Mouse (Mus musculus) layer of hippocampus, adult 18-20 months (tissue): ENCODE data around the gene Tcte2. TPM values are rescaled to one million over a fixed set of nuclear protein-coding genes. Genes with fewer than 3 reads are reported as not detected.

Experiments used
- total RNA-seq, 2 experiments: library from RNA; stranded (reverse); gene quantifications; 2 replicates each; pipeline ENCODE4 v1.2.3; 2021

Tcte2 gene
- total RNA-seq, 2 experiments from 2014 or later, result 18.5 to 21.0 TPM

Other genes with a start within 250 kb of the Tcte2 start
- 100 to 1,000 TPM; 101 to 105 TPM for gene Afdn, start 1.3 kb downstream of the Tcte2 start, total RNA-seq
- gene Gm7168, start 186.5 kb upstream of the Tcte2 start, total RNA-seq, result not detected
- gene Gm7356, start 241.9 kb upstream of the Tcte2 start, total RNA-seq, result not detected